Mouse (Mus musculus): Measurements from ENCODE around the gene Arf6. TPM values are rescaled to one million over a fixed set of nuclear protein-coding genes. Genes with fewer than 3 reads are reported as not detected.

Arf6 gene
- 56.5 TPM for polyA plus RNA-seq (2014; fragmentation: Illumina TruSeq; extraction: RNeasy Lipid Tissue Mini Kit (QIAGEN cat#74804); ENCODE audit: low read depth, low replicate concordance)

DNA sequence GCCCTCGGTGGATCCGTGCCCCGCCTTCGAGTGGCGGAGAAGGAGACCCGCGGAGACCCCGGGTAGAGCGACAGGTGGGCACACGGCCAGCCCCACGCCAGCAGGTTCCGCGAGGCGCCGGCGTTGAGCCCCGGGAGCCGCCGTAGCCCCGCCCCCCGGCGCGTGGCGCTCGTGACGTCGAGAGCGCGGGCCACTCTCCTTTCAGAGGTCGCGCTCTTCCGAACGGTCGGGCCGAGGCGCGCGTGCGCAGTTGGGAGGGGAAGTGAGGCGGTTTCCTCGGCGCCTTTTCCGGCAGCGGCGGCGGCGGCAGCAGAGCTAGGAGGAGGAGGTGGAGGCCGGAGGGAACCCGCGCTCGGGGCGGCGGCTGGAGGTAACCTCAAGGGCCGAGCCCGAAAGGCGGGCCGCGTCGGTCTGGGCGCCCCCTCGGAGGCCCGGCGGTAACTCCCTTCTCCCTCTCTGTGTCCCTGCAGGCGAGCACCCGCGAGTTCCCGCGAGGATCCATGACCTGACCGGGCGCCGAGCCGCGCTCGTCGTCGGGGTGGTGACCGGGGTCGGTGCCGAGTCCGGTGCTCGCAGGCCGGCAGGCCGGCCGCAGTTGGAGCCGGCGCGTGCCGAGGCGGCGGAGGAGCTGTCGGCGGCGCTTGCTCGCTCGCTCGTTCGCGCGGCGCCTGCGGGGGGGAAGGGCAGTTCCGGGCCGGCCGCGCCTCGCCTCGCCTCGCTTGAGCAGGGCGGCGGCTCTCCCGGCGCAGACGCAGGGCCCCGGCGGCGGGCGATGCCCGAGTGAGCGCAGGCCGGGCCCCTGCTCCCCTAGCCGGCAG is at the start of gene Arf6, which contains the start of gene Gm9887:
TSS of gene Arf6 (plus strand) at position 297 of the 818 bp plus-strand sequence.
TSS of gene Gm9887 (minus strand) at position 605 of the 818 bp plus-strand sequence.

DNA sequence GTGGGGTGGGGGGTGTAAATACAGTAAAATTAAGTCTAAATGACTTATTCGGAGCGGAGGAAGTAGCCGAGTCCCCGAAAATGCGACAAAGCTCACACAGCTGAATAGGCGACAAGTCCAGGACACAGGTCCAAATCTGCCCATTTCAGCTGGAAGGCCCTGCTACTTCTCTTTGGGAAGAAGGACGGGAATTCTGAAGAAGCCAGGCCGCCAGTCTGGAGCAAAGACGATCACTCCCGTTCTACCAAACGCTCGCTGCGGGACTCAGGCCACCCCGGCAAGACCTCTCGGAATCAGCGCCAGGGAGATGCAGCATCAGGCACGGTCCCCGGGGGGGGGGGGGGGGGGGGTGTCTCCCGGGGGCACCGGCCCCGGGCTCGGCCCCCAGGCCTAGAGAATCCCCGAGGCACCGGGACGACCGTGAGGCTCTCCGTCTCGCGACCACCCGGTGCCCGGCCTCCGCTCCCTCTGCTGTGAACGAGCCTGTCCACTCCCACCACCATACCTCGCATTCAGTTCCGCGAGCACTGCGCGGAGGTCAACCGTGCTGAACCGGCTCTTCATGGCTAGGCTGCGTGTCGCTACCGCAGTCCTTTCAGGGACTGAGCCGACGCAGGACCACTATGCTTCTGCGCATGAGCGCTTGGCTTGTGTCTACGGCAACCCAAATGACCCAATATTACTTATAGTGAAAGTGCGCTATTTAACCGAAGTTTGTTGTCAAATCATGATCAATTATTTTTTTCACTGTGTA is 15.2 kb upstream of the Arf6 start, which contains the start of gene Nemf:
TSS of gene Nemf (minus strand) at position 620 of the 754 bp plus-strand sequence.

Other genes starting within 250 kb of the Arf6 start
- 3,001 TPM for gene Rps29, start 213.0 kb upstream of the Arf6 start, polyA plus RNA-seq (2014; fragmentation: Illumina TruSeq; extraction: RNeasy Lipid Tissue Mini Kit (QIAGEN cat#74804); ENCODE audit: low read depth, low replicate concordance)
- gene Lrr1, start 203.3 kb upstream of the Arf6 start, polyA plus RNA-seq (2014; fragmentation: Illumina TruSeq; extraction: RNeasy Lipid Tissue Mini Kit (QIAGEN cat#74804); ENCODE audit: low read depth, low replicate concordance) = 0.89 TPM
- 623 TPM for gene Rpl36al, start 188.1 kb upstream of the Arf6 start, polyA plus RNA-seq (2014; fragmentation: Illumina TruSeq; extraction: RNeasy Lipid Tissue Mini Kit (QIAGEN cat#74804); ENCODE audit: low read depth, low replicate concordance)
- gene Mgat2, start 188.0 kb upstream of the Arf6 start, polyA plus RNA-seq (2014; fragmentation: Illumina TruSeq; extraction: RNeasy Lipid Tissue Mini Kit (QIAGEN cat#74804); ENCODE audit: low read depth, low replicate concordance) = 45.2 TPM
- gene Gm49383, start 175.0 kb upstream of the Arf6 start, polyA plus RNA-seq (2014; fragmentation: Illumina TruSeq; extraction: RNeasy Lipid Tissue Mini Kit (QIAGEN cat#74804); ENCODE audit: low read depth, low replicate concordance) = 3.4 TPM
- 1.8 TPM for gene Dnaaf2, start 173.7 kb upstream of the Arf6 start, polyA plus RNA-seq (2014; fragmentation: Illumina TruSeq; extraction: RNeasy Lipid Tissue Mini Kit (QIAGEN cat#74804); ENCODE audit: low read depth, low replicate concordance)
- 3.1 TPM for gene Gm49384, start 167.9 kb upstream of the Arf6 start, polyA plus RNA-seq (2014; fragmentation: Illumina TruSeq; extraction: RNeasy Lipid Tissue Mini Kit (QIAGEN cat#74804); ENCODE audit: low read depth, low replicate concordance)
- 3.3 TPM for gene Pole2, start 144.0 kb upstream of the Arf6 start, polyA plus RNA-seq (2014; fragmentation: Illumina TruSeq; extraction: RNeasy Lipid Tissue Mini Kit (QIAGEN cat#74804); ENCODE audit: low read depth, low replicate concordance)
- gene Klhdc1, start 131.0 kb upstream of the Arf6 start, polyA plus RNA-seq (2014; fragmentation: Illumina TruSeq; extraction: RNeasy Lipid Tissue Mini Kit (QIAGEN cat#74804); ENCODE audit: low read depth, low replicate concordance) = 14.3 TPM
- gene Klhdc2, start 75.5 kb upstream of the Arf6 start, polyA plus RNA-seq (2014; fragmentation: Illumina TruSeq; extraction: RNeasy Lipid Tissue Mini Kit (QIAGEN cat#74804); ENCODE audit: low read depth, low replicate concordance) = 52.5 TPM
- 31.5 TPM for gene Nemf, start 15.0 kb upstream of the Arf6 start, polyA plus RNA-seq (2014; fragmentation: Illumina TruSeq; extraction: RNeasy Lipid Tissue Mini Kit (QIAGEN cat#74804); ENCODE audit: low read depth, low replicate concordance)
- 0.61 TPM for gene Gm9887, start 308 bp downstream of the Arf6 start, polyA plus RNA-seq (2014; fragmentation: Illumina TruSeq; extraction: RNeasy Lipid Tissue Mini Kit (QIAGEN cat#74804); ENCODE audit: low read depth, low replicate concordance)
- gene Vcpkmt, start 210.9 kb downstream of the Arf6 start, polyA plus RNA-seq (2014; fragmentation: Illumina TruSeq; extraction: RNeasy Lipid Tissue Mini Kit (QIAGEN cat#74804); ENCODE audit: low read depth, low replicate concordance) = 9.8 TPM